Mouse (Mus musculus): ENCODE data around the gene Ccdc8.
"Not testable (repeated sequence)": the region's sequence is repeated elsewhere in the genome, so short reads cannot be mapped to it uniquely, and the experiment has no call there.

The Ccdc8 gene

DNA sequence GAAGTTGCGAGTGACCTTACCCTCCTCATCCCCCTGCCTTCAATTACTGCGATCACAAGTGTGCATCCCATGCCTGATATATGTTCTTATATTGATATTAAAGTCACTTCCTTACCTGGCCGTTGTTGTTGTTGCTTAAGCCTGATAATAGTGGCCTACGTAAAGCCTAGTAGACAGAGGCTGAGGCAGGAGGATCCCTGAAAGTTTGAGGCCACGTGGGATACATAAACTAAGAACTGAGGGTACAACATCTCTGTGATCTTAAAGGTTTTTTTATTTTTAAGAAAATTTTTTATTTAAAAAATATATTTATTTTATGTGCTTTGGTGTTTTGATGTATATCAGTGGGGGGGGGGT lies at the start of gene Ccdc8:
TSS of gene Ccdc8 (plus strand) at position 258 of the 357 bp plus-strand sequence.
- CTCF ChIA-PET = no interaction called here

DNA sequence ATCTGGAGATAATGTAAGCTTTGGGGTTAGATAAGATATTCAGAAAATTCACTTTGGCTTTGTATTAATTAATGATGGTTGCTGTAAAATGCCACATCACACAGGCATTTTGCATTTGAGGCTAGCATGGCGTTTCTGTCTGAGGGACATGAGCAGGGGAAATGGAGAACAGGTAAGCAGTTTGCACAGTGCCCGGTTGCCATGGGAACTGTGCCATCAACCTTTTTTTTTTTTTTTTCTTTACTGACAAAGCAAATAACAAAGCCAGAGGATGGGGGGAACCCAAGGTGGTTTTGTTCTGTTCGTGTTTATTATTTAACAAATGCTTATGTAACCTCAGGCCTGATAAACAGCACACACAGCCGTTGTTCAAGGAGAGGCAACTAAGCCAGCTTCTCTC lies 49.6 kb upstream of the Ccdc8 start:
- CTCF ChIA-PET = no interaction called here

DNA sequence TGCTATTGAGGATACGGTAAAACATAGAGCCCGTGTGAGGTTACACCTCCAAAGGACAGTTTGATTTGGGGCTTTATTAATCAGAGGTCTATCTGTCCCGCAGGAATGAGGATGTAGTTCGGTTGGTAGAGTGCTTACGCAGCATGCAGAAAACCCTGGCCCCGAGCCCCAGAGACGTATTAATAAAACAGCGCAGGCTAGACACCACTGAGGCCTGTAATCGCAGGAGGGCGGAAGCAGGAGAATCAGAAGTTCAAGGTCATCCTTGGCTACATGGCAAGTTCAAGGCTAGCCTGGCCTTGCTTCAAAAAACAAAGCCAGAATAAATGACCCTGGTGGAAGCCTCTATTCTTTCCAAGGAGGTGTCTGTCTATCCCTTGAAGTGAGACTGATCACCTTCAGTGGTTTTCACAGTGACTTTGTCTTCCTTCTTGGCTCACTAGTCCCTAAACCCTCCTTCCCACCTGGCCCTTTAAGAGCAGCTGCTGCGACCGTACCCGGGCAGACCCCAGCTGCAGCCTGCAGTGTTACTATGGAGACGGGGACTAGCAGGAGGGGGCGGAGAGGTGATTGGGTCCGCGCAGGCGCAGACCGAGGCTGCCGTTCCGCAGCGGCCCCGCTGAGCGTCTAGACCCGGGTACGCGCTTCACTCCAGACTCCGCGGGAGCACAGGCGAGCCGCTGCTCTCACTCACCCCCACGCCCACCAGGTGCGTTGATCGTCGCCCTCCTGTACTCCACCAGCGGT lies 48.3 kb upstream of the Ccdc8 start, which contains the start of gene Pnmal2:
TSS of gene Pnmal2 (plus strand) at position 622 of the 747 bp plus-strand sequence.
- CTCF ChIA-PET = no interaction called here

DNA sequence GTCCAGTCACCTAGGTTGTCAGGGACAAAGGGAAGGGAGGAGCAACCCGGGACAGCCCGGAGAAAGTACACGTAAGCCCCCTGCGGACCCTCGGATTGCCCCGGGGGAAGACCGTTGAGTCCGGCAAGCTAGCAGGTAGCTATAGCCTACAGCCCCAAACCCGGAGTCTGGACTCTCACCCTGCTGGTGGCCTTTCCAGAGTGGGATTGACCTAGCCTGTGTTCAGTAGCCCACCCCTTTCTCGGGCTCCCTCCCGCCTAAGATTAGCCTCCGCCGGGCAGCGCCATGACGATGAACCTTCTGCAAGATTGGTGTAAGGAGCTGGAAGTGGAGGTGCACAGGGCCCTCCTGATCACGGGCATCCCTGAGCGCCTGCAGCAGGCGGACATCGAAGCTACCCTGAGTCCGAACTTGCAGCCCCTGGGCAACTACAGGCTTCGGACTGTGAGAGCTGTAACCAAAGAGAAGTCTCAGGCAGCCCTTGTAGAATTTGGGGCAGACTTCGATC lies 47.6 kb upstream of the Ccdc8 start:
- CTCF ChIA-PET = no interaction called here

DNA sequence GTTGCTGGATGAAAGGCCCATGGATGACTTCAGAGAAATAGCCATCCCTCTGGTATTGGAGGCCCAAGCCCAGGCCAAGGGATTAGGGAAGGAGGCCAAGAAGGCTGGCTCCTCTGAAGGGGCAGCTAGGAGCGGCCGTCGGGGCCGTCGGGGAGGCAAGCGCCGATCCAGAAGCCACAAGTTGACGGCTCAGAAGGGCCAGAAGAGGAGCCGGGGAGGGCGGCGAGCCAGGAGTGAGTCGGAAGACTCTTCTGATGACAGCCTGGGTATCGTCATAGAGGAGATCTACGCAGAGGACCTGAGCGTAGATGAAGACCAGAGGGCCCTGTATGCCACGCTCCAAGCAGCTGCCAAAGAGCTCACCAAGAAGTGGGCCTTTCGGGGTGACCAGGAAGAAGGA lies 47.1 kb upstream of the Ccdc8 start:
- CTCF ChIA-PET = no interaction called here

DNA sequence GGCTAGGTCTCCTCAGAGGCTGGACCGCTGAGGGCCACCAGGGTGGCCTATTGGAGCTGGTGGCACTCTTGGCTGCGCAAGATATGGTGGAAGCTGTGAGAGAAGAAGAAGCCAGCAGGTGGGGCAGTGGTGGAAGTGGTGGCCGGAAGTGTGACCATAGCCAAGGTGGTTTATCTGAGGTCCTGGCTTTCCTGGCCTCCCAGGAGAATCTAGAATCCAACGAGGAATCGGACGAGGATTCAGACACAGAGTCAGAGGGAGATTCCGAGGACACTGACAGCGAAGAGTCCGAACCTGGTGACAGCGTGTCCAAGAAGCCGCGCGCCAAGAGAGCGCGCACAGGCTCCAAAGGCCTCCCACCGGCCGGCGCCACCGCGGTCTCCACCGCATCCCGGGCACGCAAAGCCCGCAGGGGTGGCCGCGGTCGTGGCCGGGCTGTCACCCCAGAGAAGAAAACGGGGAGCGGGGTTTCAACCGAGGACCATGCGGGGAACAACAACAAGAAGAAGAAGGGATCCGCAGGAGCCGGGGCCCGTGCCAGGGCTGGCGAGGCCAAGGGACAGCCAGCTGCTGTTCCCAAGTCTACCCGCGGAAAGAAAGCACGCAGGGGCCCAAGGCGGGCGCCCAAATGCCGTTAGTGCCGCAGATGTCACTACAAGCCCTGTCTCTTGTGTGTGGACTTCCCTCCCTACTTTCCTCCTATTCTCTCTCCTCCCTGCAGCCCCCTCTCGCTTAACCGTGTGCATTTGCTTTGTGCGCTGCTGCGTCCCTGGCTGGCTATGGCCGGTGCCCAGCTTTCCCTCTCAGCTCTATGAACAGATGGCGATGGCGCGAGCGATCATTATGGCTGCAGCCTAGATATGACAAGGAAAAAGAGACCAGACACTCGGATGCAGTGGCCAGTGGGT lies 45.8 kb upstream of the Ccdc8 start:
- CTCF ChIA-PET = no interaction called here

DNA sequence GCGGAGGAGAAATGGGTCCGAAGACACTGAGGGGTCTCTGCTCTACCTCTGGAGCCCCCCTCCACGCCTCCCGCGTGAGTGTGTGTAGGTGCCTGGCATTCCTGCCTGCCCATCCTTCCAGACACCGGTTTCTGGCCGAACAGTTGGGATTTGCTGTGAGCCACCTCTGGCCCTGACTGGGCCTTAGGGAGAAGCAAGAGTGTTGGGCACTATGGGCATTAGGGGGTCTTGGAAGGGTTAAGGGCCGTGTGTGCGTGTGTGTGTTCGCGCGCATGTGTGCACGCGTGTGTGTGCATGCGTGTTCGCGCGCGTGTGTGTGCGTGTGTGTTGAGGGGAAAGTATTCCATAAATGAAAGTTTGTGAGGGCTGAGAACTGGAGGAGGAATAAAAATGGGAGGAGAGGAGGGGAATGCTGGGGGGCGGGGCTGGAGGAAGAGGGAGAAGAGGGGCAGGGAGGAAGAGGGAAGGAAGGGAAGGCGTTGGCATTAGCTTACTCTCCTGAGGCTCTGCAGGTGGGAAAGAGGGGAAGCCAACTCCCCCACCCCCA lies 45.1 kb upstream of the Ccdc8 start:
- CTCF ChIA-PET = no interaction called here

DNA sequence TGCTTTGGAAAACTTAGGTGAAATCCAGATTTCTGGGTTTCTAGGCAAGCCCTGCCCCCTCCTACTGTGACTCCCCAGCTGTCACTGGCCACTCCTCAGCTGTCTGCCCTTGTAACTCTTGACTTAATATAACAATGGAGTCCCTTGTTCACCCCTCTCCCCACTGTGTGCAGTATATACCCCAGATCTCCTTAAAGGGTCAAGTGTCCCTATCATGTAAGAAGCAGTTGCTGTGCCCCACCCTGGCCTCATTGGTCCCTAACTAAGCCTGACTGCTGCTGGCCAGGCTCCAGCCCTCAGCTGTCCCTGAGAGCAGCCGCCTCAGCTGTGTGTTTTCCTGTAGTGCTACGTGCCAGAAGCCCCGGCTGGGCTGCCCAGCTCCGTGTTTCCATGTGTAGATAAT lies 44.5 kb upstream of the Ccdc8 start:
- CTCF ChIA-PET = interaction anchor here (0.5 kb wide), 1 partner anchor 105 kb away, joined by 3 read pairs; no protein-coding TSS in a partner anchor

DNA sequence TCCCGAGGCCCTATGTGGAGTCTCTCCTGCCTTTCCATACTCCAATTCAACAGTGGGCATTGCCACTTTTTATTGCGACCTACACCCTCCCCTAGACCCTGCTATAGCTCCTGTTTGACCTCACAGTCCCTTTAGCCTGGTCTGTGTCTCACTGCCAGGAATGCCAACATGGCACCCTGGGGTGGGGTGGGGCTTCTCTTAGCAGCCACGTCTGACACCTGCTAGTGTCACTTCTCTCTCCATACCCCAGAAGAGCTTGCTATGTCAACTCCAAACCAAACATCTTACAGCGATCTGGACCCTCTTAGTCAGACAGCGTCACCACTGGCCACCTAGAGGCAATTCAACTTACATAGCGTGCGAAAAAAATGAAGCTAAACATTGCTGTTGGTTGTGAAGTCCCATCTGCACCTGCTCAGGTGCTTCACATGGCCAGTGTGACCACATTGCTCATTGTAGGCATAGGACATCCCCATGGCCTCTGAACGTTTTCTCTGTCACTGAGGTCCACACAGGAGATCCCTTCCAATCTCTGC lies 43.5 kb upstream of the Ccdc8 start:
- CTCF ChIA-PET = interaction anchor here (0.6 to 1.1 kb wide), 2 partner anchors 49 to 209 kb away, joined by 4 to 5 read pairs; no protein-coding TSS in a partner anchor

DNA sequence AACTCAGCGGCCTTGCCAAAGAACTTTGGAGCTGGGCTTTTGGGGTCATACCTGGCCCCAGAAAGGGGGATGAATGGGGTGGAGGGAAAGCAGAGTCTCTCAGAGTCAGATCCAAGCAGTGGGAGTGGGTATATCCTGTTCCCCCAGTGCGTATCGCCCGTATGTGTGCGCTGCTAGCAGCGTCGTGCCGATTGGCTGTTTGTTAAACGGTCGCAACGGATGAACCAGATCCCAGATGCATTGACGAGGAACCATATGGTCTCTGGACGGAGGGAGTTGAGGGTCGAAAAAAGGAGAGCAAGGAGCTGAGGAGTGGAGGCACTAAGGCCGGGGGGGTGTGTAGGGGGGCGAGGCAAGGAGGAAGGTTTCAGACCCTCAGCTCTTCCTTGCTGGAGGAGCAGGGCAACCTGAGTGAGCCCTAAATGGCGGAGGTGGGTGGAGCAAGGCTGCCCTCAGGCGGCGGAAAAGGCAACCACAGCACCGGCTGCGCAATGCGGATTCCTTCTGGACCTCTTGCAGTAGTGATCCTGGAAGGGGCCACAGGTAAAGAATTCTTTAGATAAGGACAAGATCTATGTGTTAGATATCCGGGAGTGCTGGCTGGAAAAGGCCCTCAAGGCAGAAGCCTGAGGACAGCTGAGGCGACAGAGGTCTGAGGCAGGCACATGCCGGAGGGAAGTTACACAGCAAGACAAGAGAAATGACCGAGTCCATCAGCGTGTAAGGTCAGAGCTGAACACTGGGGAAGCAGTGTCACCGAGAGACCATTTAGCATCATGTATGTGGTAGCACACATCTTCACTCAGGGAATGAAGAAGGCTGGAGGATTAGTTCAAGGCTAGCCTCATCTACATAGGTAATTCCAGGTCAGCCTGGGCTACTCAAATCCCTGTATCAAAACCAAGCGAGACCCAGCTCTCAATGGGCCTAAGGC lies 42.3 kb upstream of the Ccdc8 start:
- CTCF ChIA-PET = interaction anchor here (1.1 to 1.8 kb wide), 2 partner anchors 50 to 210 kb away, joined by 5 to 6 read pairs; no protein-coding TSS in a partner anchor

DNA sequence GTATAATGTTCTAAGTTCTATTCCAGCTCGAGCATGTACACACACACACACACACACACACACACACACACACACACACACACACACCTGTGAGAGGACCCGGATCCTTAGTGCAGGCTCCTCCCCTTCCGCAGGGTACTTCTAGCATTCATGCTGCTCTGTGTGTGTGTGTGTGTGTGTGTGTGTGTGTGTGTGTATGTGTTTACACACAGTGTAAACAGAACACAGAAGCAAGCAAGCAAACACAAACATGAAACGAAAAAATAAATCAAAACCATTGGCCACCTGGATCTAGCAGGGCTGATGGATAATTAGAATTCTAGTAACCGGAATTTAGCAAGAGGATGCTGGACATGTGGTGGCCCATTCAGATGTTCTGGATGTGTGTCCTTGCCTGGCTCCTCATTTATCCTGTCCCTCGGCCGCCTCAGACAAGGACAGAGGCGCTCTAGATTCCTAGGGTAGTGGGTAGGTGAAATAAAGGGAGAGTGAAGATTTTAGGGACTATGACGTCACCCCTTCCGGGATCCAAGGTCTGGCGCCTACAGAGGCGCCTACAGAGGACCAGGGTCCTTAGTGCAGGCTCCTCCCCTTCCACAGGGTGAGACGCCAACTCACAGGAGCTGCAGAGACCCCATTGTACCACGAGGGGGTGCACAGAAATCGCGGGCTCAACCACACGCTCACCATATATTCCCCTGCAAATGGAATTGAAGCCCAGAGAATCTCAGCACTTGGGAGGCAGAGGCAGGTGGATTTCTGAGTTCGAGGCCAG lies 41.5 kb upstream of the Ccdc8 start:
- CTCF ChIA-PET = interaction anchor here (1.8 kb wide), 1 partner anchor 49 kb away, joined by 6 read pairs; no protein-coding TSS in a partner anchor

DNA sequence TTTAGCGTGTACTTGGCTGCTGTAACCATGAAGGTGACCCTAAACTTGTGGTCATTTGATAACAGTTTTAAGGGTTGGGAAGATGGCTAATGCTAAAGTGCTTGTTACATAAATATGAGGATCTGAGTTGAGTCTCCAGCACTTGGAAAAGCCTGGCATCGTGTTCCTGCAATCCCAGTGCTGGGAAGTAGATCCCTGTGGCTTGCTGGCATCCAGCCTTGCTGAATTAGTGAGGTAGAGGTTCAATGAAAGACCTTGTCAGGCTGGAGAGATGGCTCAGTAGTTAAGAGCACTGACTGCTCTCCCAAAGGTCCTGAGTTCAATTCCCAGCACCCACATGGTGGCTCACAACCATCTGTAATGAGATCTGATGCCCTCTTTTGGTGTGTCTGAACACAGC lies 38.7 kb upstream of the Ccdc8 start:
- CTCF ChIA-PET = not testable (repeated sequence)

DNA sequence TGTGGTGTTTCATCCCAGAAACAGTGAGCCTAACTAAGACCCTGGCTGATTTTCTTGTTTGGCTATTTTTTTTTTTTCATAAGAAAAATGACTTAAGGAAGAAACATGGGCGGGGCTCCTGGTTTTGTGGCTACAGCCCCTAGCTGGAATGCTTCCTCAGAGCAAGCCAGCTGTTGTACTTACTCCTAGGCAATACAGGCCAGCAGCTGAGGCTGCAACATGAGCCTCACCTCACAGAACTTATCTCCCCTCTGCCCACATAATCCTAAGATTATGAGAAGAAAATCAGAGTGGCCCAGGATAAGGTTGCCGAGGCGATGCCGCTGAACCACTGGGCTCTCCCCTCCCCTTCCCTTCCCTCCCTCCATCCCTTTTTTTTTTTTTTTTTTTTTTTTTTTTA lies 36.8 kb upstream of the Ccdc8 start:
- CTCF ChIA-PET = interaction anchor here (0.6 kb wide), 1 partner anchor 1887 kb away, joined by 3 read pairs; no protein-coding TSS in a partner anchor

DNA sequence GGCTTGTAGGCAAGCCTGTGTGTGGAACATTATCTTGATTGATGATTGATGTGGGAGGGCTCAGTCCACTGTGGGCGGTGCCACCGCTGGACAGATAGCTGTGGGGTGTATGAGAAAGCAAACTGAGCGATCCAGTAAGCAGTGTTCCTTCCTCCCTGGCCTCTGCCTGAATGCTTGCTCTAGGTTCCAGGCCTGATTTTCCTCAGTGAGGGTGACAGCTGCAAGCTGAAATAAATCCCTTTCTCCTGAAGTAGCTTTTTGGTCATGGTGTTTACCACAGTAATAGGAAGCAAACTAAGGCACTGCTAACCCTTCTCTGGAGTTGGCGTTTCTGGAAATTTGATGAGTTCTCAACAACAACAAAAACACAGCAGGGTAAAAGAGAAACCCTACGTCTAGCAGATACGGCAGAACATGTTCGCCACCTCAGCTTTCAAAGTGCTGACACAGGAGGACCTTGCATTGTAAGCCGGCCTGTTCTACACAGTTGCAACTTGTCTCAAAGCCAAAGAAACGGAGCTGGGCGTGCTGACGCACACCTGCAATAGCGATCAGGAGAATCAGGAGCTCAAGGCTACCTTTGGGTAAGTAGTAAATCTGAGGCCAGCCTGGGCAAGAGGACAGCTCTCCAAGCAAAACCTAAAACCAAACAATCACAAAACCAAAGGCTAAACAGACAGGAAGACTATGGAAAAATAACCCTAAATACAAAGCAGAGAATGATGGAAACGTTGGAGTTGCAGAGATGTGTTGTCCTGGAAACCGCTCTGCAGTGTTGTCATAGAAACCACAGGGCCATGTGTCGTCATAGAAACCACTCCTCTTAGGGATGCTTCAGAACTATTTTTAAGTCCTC lies 35.9 kb upstream of the Ccdc8 start:
- CTCF ChIA-PET = interaction anchor here (0.6 kb wide), 1 partner anchor 1886 kb away, joined by 3 read pairs; no protein-coding TSS in a partner anchor

DNA sequence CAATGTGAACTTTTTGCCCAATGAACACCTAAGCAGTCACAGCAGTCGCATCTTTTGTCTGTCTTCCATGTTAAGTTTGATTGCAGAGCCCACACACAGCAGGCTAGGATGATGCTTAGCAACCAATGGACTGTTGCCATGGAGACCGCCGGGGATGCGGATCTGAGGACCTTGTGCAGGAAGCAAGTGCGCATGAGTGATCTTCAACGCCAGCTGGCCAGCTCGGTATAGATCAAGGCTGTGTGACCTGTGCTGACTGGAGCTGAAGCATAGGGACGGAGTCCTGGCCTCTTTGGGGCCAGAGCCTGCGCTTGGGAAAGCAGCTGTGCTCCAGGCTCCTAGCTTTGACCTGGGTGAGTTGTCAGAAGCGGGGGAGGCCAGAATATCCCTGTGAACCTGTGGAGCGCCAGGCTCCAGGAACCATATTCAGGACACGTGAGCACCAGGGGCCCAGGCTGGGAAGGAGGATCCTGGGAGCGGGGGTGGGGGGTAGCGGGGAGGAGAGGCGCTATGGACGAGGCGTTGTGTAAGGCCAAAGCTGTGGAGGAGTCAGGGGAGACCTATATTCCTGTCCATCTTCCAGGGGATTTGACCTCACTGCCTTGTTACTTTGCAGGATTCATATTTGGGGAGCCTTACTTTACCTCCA lies 32.8 kb upstream of the Ccdc8 start, which contains the start of gene Pnmal1:
TSS of gene Pnmal1 (plus strand) at position 141 of the 649 bp plus-strand sequence.
- CTCF ChIA-PET = no interaction called here

DNA sequence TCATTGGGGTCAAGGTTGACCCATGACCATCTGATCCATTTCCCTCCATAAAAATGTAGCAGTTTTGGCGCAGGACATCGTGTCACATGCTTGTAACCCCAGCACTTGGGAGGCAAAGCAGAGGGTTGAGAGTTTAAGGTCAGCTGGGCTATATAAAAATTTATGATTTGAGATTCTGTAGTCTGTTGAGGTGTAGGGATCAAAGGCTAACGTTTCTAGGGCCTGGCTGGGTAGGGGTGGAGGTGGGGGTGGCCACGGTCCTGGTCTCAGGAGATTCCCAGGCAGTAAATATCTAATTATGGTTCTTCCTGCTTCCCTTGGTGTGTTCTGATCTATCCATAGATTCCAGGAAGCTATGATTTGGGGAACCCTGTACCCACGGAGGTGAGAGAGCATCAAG lies 30.8 kb upstream of the Ccdc8 start:
- CTCF ChIA-PET = no interaction called here

DNA sequence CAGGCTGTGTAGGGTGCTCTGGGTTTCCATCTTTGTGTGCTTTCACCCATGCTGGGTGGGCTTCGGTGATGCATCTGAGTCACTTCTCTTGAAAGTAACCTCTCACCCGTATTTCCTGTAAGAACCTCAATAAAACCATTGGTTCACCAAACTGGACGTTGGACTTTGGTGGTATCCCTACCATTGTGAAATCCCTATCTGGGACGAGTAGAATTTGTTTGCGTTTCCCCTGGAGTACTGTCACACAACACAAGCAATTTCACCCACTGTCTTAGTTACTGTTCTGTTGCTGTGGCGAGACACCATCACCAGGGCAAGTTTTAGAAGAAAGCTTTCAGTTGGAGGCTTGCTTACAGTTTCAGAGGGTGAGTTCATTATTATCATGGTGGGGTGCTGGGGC lies 24.1 kb upstream of the Ccdc8 start:
- CTCF ChIA-PET = interaction anchor here (0.5 kb wide), 1 partner anchor 100 kb away, joined by 3 read pairs; no protein-coding TSS in a partner anchor

DNA sequence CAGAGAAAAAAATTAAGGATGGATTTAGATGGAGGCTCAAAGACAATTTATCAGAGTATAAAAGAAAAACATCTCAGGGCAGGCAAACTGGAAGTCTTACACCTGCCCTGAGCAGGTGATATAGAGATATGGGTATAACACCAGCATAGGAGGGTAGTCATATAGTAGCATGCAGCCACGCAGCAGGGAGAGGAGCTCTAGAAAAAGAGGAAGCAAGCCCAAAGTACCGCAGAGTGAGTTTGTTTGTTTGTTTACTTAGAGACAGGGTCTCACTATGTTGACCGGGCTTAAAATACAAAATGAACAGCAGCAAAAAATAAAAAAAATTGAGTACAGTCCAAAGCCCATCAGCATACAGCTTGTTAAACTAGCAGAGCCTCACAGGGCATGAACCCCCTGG lies 21.3 kb upstream of the Ccdc8 start:
- CTCF ChIA-PET = no interaction called here

All from spleen, embryonic (tissue).